Mouse (Mus musculus): ENCODE data around the gene Pcdh15.

Pcdh15 gene

GRCm38 (mm10) chr10:73379001-73379400 is 279.9 kb downstream of the Pcdh15 start:
- no peak for DNase-seq (ENCODE audit: low spot score)

DNA sequence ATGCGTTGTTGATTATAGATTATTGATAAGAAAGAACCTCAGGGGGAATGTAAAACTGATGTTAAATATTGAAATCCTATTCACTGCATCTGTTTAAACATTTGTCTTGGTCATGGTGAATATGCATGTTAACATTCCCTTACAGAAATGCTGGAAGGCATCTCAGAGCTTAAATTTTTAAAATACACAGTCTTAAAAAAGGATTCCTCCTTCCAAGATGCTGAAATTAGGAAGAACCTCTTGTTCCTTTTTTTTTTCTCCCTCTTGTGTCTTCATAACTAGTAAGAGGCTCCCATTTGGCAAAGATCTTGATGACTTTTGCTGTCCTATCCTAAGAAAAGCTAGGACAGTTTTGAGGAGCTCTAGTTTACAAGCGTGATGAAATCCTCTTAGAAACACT is 284.9 kb downstream of the Pcdh15 start:
- no peak for DNase-seq (ENCODE audit: low spot score)

- no peak for DNase-seq (ENCODE audit: low spot score)
Measured at GRCm38 (mm10) chr10:73400426-73400825, 301.3 kb downstream of the Pcdh15 start.

DNA sequence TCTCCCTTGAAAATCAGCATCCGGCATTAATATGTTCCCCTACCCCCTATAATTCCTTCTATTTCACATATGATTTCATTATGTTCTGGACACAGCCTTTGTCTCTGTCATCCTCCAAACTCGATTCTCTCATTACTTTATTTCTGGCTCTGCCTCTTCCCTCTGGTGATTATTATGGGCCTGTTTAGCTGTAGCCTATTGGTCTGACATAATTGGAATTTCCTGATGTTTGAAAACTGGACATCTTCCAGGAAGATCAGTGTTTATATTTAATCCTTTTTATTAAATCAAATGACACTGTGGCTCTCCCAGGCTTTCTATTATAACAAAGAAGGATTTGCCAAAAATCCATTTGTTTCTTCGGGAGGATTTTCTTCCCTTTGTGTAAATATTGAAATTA is 326.3 kb downstream of the Pcdh15 start:
- no peak for DNase-seq (ENCODE audit: low spot score)

GRCm38 (mm10) chr10:73431345-73431744 is 332.2 kb downstream of the Pcdh15 start:
- DNase-seq (ENCODE audit: low spot score), result no peak

- no peak for DNase-seq (ENCODE audit: low spot score)
Measured at GRCm38 (mm10) chr10:73484082-73484481, 384.9 kb downstream of the Pcdh15 start.

DNA sequence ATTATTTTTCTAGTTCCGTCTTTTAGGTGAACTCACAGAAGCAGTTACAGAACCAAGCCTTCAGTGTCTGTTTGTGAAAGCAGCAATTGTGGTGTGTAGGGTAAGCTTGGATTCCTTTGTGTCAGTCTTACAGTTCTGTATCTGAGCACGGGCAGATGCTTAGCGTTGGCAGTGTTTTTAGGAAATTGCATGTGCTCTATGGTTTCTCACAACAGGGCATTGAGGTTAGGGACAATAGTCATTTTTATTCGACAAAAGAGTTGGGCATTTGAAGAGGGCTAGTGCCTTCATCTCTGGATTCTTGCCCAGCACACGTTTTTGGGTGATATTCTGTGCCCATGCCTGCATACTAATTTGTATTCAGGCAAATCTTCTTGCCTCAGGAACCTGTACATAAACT is 392.5 kb downstream of the Pcdh15 start:
- no peak for DNase-seq (ENCODE audit: low spot score)

DNA sequence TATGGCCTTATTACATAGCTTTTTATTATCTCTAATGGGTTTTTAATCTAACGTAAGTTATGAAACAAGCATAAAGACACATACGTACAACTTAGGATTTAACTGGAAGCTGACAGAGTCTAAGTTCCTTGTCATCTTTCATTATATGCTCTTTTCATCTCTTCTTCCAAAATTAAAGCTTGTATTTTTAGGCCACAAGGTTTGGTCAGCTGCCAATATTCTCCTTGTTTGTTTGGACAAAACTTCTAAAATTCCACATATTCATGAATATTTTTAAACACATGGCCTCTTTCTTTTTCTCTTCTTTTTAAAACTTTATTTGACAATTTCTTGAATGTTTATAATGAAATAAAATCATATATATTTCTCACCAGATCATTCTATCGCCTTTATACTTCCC is 415.7 kb downstream of the Pcdh15 start:
- no peak for DNase-seq (ENCODE audit: low spot score)

DNA sequence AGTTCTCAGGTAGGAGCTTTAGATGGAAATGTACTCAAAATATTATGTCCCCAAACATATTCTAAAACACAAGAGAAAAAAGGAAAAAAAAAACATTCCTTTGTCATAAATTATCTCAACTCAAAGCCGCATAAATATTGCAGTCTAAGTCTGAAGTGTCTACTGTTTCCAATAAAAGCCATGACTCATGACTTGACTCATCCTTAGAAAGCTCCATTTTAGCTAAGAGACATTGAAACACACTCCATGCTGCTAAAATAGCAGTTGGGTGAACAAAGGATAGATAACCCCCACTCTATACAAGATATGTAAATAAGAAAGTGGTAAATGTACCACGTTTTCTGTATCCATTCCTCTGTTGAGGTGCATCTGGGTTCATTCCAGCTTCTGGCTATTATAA is 416.6 kb downstream of the Pcdh15 start:
- no peak for DNase-seq (ENCODE audit: low spot score)

- DNase-seq (ENCODE audit: low spot score), result no peak
Measured at GRCm38 (mm10) chr10:73519438-73519837, 420.3 kb downstream of the Pcdh15 start.

DNA sequence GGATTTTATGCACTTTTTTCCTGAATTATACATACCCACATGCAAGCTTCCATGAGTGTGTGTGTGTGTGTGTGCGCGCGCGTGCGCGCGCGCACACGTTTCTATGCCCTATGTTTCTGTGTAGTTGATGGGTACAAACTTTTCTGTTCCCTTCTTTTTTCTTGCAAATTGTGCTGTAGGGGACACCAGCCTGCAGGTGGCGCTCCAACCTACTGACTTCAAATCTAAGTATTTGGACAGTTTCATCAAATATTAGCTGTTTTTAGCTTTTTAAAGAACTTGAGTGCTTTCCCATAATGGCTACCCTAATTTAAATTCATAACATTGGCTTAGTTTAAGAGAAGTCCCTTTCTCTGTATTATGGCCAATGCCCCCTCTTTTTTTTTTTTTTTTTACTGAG is 453.7 kb downstream of the Pcdh15 start:
- DNase-seq (ENCODE audit: low spot score), result no peak

DNA sequence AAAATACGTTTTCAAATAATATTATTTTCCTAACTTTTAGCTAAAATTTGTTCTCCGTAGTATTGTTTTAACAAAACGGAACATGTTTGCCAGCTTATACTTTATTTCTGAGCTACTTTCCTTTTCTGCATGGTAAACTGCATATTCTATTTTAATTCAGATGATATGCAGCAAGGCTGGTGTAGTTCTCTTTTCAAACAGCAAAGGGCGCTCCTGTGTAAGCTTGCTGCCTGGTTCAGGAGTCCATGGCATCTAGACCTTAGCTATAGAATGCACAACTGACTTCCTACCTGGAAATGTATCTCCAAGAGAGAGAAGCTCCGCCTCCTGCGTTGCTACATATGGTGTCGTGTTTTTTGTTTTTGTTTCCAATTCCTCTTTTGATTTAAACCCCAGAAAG is 465.1 kb downstream of the Pcdh15 start:
- DNase-seq (ENCODE audit: low spot score), result peak; percentile 7

DNA sequence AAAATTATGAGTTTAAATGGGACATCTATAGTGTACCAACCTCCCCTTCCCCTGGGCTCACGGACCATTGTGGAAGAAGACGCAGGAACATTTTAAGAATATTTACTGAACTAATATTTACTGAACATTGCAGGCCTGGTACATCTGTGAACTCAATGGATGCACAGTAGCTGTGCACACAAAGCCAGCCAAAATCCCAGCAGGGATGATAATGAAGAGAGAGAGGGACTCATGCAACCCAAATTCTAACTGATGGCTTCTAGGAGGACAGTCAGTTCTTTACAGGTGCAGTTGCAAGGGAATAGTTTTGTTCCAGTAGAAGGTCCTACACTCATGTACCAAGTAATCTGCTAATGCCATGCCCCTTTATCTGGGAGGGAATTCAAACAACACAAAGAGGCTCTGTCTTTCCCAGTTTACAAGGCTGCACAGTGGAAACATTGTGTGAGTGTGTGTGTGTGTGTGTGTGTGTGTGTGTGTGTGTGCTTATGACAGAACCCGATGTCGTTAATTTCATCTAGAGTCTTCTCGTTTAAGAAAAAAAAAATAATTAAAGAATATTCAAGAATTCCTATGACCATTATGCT is 475.7 kb downstream of the Pcdh15 start:
- peak; percentile 3 for DNase-seq (ENCODE audit: low spot score)

DNA sequence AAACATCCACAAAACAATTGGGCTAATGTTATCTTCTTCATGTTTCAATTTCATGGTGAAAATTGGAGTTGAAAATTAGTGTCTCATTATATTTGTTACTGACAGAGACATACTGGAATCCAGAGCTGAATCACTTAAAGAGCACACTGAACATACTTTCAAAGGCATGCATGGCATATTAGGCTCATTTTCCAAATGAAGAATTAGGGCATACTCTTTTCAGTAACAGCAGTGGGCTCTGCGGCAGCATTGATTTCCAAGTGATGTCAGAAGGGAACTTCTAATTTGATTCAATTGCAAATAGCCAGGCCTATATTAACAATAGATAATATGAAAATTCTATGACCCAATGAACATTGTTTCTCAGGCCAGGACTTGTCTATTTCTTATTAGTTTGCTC is 568.4 kb downstream of the Pcdh15 start:
- DNase-seq (ENCODE audit: low spot score), result no peak

- DNase-seq (ENCODE audit: low spot score), result no peak
Measured at GRCm38 (mm10) chr10:73700519-73701286, 601.6 kb downstream of the Pcdh15 start.

DNA sequence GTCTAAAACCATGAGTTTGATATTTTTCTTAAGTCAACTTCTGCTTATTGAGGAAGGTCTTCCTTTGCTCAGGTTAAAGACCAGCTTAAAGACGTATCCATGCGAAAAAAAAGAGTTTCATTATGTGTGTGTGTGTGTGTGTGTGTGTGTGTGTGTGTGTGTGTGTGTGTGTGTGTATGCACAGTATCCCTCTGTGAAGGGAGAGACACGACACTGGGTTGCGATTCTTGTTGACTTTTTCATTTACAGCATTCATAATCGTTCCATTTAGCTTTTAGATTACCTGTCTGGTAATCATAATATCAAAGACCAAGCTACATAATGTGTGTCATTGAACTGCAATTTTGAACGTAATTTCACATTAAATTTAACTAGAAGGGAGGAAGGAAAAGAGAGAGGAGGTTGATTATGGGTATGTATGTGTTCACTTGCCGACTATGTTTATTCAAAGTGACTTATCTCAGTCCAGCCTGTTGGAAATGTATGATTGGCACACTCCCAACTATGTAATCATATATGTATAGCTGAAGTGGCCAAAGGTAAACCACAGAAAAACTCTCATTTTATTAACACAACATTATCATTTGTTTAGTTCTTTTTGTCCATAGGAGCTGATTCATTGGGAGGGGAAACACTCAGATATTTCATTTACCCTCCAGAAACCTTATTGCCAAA is 626.6 kb downstream of the Pcdh15 start:
- DNase-seq (ENCODE audit: low spot score), result no peak

GRCm38 (mm10) chr10:73733246-73733645 is 634.1 kb downstream of the Pcdh15 start:
- DNase-seq (ENCODE audit: low spot score), result no peak

- DNase-seq (ENCODE audit: low spot score), result no peak
Measured at GRCm38 (mm10) chr10:73749021-73749420, 649.9 kb downstream of the Pcdh15 start.

DNA sequence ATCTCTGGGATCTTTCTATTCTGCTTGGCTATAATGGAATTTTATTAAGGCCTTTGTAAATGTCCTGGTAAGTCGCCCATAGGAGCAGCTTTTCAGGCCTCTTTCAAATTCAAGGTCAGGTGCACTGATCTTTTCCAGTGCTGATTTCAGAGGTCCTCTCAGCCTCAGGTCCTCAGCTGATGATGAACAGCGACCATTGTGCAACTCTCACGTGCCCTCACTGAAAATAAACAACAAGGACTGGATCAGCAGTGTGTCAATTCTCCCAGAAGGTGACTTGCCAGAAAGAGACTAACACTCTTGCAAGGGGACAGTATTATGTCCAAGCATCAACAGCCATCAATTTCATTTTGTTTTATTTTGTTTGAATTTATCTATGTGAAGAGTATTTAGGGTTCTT is 654.7 kb downstream of the Pcdh15 start:
- no peak for DNase-seq (ENCODE audit: low spot score)

GRCm38 (mm10) chr10:73782945-73783344 is 683.8 kb downstream of the Pcdh15 start:
- no peak for DNase-seq (ENCODE audit: low spot score)

GRCm38 (mm10) chr10:73788163-73788562 is 689.0 kb downstream of the Pcdh15 start:
- no peak for DNase-seq (ENCODE audit: low spot score)

DNA sequence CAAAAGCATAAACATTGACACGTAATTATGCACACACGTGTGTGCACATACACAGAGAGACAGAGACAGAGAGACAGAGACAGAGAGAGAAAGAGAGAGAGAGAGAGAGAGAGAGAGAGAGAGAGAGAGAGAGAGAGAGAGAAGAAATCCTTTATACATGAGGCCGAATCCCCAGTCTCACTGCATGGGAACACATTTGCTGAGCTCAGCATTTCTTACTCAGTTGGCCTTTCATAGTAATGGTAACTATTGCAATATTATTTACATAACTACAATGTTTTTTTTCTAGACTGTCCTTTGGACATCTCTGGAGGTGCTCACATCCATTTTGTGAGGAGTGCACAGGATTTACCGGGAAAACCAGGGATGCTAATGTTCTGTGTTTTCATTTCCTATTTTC is 705.9 kb downstream of the Pcdh15 start:
- DNase-seq (ENCODE audit: low spot score), result no peak

DNA sequence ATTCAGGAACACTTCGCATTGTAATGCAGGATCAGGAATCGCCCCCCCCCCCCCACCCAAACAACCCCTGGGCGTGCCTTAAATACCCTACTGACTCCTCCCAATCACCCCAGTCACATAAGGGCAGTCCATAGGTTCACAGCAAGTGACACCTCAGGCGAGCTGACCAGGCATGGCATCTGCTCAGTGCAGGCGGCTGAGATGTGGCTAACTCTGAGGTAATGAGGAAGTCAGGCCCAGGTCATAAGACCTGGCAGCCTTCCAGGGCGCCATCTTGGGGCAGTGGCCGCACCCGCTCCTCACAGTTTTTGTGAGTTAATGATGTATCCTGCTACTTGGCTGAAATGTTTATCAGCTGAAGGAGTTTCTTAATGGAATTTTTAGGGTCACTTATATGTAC is 713.2 kb downstream of the Pcdh15 start:
- no peak for DNase-seq (ENCODE audit: low spot score)
